Mouse (Mus musculus): ENCODE measurements around the gene Cd27. TPM values are rescaled to one million over a fixed set of nuclear protein-coding genes. Genes with fewer than 3 reads are reported as not detected.
"Not testable (repeated sequence)": the region's sequence is repeated elsewhere in the genome, so short reads cannot be mapped to it uniquely, and the experiment has no call there.

The Cd27 gene
- not detected for total RNA-seq (2021)

- DNase-seq: no peak
Observed at GRCm38 (mm10) chr6:125236782-125237181, at the start of gene Cd27. Gene Cd27, minus strand, starts transcription at chr6:125237010.

GRCm38 (mm10) chr6:125285890-125286289, 49.1 kb upstream of the Cd27 start, which contains the start of gene Tuba3a:
Gene Tuba3a, minus strand, starts transcription at chr6:125286042.
- no peak for DNase-seq

GRCm38 (mm10) chr6:125284751-125285150, 47.9 kb upstream of the Cd27 start:
- no peak for DNase-seq

- no peak for DNase-seq
Observed at GRCm38 (mm10) chr6:125284250-125284649, 47.4 kb upstream of the Cd27 start.

GRCm38 (mm10) chr6:125282721-125283120, 45.9 kb upstream of the Cd27 start:
- not testable (repeated sequence) for DNase-seq

- no peak for DNase-seq
Observed at GRCm38 (mm10) chr6:125279729-125280128, 42.9 kb upstream of the Cd27 start.

GRCm38 (mm10) chr6:125274841-125275563, 38.2 kb upstream of the Cd27 start:
- DNase-seq: no peak

GRCm38 (mm10) chr6:125272228-125272785, 35.5 kb upstream of the Cd27 start:
- no peak for DNase-seq

GRCm38 (mm10) chr6:125271455-125272227, 34.8 kb upstream of the Cd27 start:
- DNase-seq: peak; percentile 87 to 88

- DNase-seq: no peak
Observed at GRCm38 (mm10) chr6:125268799-125269198, 32.0 kb upstream of the Cd27 start.

GRCm38 (mm10) chr6:125267469-125267868, 30.7 kb upstream of the Cd27 start:
- DNase-seq: no peak

GRCm38 (mm10) chr6:125266600-125266999, 29.8 kb upstream of the Cd27 start:
- DNase-seq: not testable (repeated sequence)

- DNase-seq: no peak
Observed at GRCm38 (mm10) chr6:125266091-125266490, 29.3 kb upstream of the Cd27 start.

GRCm38 (mm10) chr6:125265239-125265638, 28.4 kb upstream of the Cd27 start:
- no peak for DNase-seq

- DNase-seq: no peak
Observed at GRCm38 (mm10) chr6:125264219-125264618, 27.4 kb upstream of the Cd27 start.

GRCm38 (mm10) chr6:125260006-125260555, 23.3 kb upstream of the Cd27 start:
- DNase-seq: no peak

- no peak for DNase-seq
Observed at GRCm38 (mm10) chr6:125256222-125256966, 19.6 kb upstream of the Cd27 start.

- DNase-seq: no peak
Observed at GRCm38 (mm10) chr6:125255516-125256044, 18.8 kb upstream of the Cd27 start.

GRCm38 (mm10) chr6:125253863-125254715, 17.3 kb upstream of the Cd27 start:
- DNase-seq: no peak

GRCm38 (mm10) chr6:125252711-125253110, 15.9 kb upstream of the Cd27 start:
- no peak for DNase-seq

GRCm38 (mm10) chr6:125252285-125252684, 15.5 kb upstream of the Cd27 start:
- DNase-seq: no peak
